Mouse (Mus musculus): ENCODE measurements at regions not wholly inside any gene's neighbourhood (a gene's known extent, or its start where the extent isn't known, plus 50 kb on each side); places are given as distances from the start of the nearest gene placed in this dataset.

DNA sequence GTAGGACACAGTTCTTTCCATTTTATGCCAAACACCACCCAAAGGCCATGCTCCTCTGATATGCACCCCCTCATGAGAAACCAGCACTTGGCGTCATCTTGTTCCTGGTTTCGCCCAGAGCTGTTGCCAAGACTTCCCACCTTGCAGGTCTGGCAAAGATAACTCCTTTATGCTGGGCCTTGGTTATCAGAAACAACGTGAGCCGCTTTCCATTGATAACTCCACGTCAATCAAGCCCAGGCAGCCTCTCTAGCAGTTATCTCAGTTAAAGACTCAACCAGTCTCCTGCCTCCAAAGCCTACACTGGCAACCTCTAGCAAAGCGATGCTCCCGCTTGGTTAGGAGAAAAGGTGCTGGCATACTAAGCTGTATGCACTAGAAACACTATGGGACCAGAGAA is 124.2 kb upstream of the Parp11 start:
- no peak overlapping the region for H3K9ac ChIP-seq (replicated peaks; ENCODE audit: low read depth, low read length)
- DNase-seq (ENCODE audit: low spot score) (no peak), ATAC-seq (ENCODE audit: insufficient read depth, low read depth) (no peak)
- H3K4me2 ChIP-seq (ENCODE audit: low read depth, low read length): no peak overlapping the region
- whole genome bisulfite sequencing: 50% methylated on average over 7 of the region's 7 CpGs
- H3K27me3 ChIP-seq (ENCODE audit: control insufficient read depth, insufficient read depth, low read length): no peaks in the 10 kb centered on the region
- H3K9me3 ChIP-seq (replicated peaks; ENCODE audit: control insufficient read depth, low read length): no peaks in the 10 kb centered on the region
- no peak overlapping the region for H3K4me3 ChIP-seq (ENCODE audit: low read depth, low read length)
- H3K27ac ChIP-seq (ENCODE audit: low read depth): no peak overlapping the region
- H3K4me1 ChIP-seq (ENCODE audit: control insufficient read depth, insufficient read depth): no peaks in the 10 kb centered on the region
- H3K36me3 ChIP-seq (replicated peaks; ENCODE audit: control insufficient read depth, insufficient read depth, low read length): no peaks in the 10 kb centered on the region
- TF ChIP-seq EP300 (IDR thresholded peaks at IDR 0.05; ENCODE audit: low read depth): no peak
- no peak for TF ChIP-seq CTCF (IDR thresholded peaks at IDR 0.05; ENCODE audit: low read depth)

DNA sequence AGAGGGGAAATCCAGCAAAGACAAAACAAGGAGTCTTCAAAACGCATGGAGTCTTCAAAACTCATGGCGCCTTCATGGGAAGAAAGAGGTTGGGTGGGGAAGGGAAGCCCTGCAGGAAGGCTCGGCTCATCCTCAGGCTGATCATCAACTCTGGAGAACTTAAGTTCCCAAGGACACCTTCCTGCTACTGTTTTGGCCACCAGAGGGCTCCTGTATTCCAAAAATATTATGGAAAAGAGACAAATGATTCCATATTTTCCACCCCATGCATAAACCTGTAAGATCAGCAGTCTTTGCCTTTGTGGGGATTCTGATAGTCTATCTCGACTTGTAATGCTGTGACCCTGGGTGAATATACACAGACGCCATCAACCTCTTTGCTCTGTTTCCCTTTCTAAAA is 121.7 kb upstream of the Parp11 start:
- Histone ChIP-seq H3K9me3 (replicated peaks; ENCODE audit: control insufficient read depth, low read length) (no peaks in the 10 kb centered on the region), H3K36me3 (replicated peaks; ENCODE audit: control insufficient read depth, insufficient read depth, low read length) (no peaks in the 10 kb centered on the region), H3K27ac (ENCODE audit: low read depth) (no peak overlapping the region), H3K27me3 (ENCODE audit: control insufficient read depth, insufficient read depth, low read length) (no peaks in the 10 kb centered on the region), H3K4me2 (ENCODE audit: low read depth, low read length) (no peak overlapping the region), H3K9ac (replicated peaks; ENCODE audit: low read depth, low read length) (no peak overlapping the region), H3K4me1 (ENCODE audit: control insufficient read depth, insufficient read depth) (peaks cover 10% of the 10 kb centered on the region), H3K4me3 (ENCODE audit: low read depth, low read length) (no peak overlapping the region)
- TF ChIP-seq EP300 (IDR thresholded peaks at IDR 0.05; ENCODE audit: low read depth): no peak
- peak; percentile 73 for TF ChIP-seq CTCF (IDR thresholded peaks at IDR 0.05; ENCODE audit: low read depth)
- WGBS: 26% methylated on average over 5 of the region's 5 CpGs
- ATAC-seq (ENCODE audit: insufficient read depth, low read depth) (0 out of 2 replicates have a peak, but pooled peaks have one; percentile 32), DNase-seq (ENCODE audit: low spot score) (no peak)

DNA sequence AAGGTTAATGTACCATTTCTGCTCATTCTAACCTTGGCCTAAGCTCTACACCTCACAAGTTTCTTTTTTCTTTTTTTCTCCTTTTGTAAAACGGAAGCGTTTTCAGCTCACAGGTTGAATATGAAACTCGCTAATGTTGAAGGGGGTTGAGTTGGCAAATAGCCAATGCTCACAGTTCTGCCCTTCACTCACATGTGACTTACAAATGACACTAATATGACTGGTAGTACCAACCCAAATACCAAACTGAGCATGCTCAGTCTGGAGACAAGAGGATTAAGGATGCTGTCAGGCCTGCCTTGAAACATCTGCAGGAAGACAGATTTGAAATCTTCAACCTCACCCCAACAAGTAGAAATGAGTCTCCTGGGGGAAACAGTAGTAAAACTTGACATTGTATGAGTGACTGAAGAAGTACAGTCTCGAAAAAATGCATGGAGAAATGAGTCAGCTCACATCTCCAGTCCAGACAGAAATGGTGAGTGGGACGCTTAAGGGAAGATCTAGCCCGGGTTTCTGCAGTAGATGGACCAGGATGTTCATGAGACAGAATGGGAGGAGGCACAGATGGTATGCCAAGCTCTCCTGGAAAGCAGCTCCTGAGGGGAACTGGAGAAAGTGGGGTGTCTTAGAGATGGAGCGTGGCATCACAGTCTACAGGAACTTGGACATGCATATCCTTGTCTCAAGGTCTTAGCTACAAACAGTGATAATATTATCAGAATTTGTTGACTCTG is 120.9 kb upstream of the Parp11 start:
- no peaks in the 10 kb centered on the region for H3K27me3 ChIP-seq (ENCODE audit: control insufficient read depth, insufficient read depth, low read length)
- H3K9me3 ChIP-seq (replicated peaks; ENCODE audit: control insufficient read depth, low read length): no peaks in the 10 kb centered on the region
- peaks cover 16% of the 10 kb centered on the region for H3K4me1 ChIP-seq (ENCODE audit: control insufficient read depth, insufficient read depth)
- ATAC-seq (ENCODE audit: insufficient read depth, low read depth): no peak
- no peaks in the 10 kb centered on the region for H3K36me3 ChIP-seq (replicated peaks; ENCODE audit: control insufficient read depth, insufficient read depth, low read length)
- no peak overlapping the region for H3K4me2 ChIP-seq (ENCODE audit: low read depth, low read length)
- no peak overlapping the region for H3K9ac ChIP-seq (replicated peaks; ENCODE audit: low read depth, low read length)
- no peak overlapping the region for H3K27ac ChIP-seq (ENCODE audit: low read depth)
- 57% methylated on average over 7 of the region's 7 CpGs for WGBS
- no peak for DNase-seq (ENCODE audit: low spot score)
- TF ChIP-seq CTCF (IDR thresholded peaks at IDR 0.05; ENCODE audit: low read depth) (no peak), EP300 (IDR thresholded peaks at IDR 0.05; ENCODE audit: low read depth) (no peak)
- H3K4me3 ChIP-seq (ENCODE audit: low read depth, low read length): no peak overlapping the region

DNA sequence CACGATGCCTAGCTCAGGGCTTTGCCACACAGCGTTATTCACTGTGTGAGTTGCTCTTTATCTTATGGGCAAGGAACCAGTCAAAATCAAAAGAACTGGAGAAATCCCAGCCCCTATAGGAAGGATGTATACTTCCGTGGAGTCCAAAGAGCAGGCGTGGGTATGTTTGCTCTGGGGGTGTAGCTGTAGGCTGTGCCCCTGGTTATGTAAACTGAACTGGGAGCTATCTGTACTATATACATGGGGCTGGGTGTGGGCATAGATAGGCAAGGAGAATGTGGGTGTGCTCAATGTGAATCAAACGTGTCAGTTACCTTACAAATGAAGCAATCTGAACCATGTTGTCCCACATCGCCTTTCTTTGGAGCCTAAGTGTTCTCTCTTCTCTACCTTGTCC is 120.3 kb upstream of the Parp11 start:
- no peak for TF ChIP-seq EP300 (IDR thresholded peaks at IDR 0.05; ENCODE audit: low read depth)
- TF ChIP-seq CTCF (IDR thresholded peaks at IDR 0.05; ENCODE audit: low read depth): no peak
- Histone ChIP-seq H3K9ac (replicated peaks; ENCODE audit: low read depth, low read length) (no peak overlapping the region), H3K27me3 (ENCODE audit: control insufficient read depth, insufficient read depth, low read length) (no peaks in the 10 kb centered on the region), H3K36me3 (replicated peaks; ENCODE audit: control insufficient read depth, insufficient read depth, low read length) (no peaks in the 10 kb centered on the region), H3K4me3 (ENCODE audit: low read depth, low read length) (no peak overlapping the region), H3K27ac (ENCODE audit: low read depth) (no peak overlapping the region), H3K9me3 (replicated peaks; ENCODE audit: control insufficient read depth, low read length) (no peaks in the 10 kb centered on the region), H3K4me2 (ENCODE audit: low read depth, low read length) (no peak overlapping the region), H3K4me1 (ENCODE audit: control insufficient read depth, insufficient read depth) (peaks cover 21% of the 10 kb centered on the region)
- DNase-seq (ENCODE audit: low spot score) (no peak), ATAC-seq (ENCODE audit: insufficient read depth, low read depth) (no peak)
- 49% methylated on average over 6 of the region's 6 CpGs for WGBS

DNA sequence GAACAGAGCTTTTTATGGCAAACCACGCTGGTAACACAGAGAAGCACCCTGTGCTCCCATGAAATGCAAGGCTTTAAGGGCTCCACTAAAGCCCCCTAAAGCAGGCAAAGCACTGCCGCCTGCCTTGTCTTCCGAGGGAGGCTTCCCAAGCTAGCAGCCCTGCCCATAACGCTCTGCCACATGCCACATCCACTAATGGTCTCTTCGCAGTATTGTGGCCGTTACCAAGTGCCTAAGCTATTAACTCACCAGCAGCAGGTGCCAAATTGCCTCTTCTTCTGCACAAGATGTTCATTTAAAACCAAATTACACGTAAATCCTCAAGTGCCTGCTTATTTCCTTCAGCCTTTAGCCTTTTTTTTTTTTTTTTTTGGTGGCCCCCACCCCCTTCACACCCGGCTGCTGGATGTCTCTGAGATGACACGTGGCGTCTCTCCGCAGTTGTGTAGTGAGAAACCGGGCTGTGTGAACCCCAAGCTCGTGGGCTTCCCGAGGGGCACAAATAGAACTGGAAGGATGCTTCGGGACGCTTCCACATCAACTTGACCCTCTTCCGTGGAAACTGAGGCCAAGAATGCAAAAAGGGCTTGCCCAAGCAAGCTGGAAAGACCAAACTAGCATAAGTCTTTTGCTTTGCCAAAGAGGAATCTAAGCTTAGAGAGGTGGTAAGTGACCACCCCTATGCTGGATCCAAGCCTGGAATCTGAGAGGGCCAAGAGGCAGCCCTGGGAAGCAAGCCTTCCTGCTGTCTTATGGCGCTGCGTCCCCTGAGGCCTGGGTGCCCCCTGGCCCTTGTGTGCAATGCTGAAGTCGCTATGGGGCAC is 117.2 kb upstream of the Parp11 start:
- TF ChIP-seq EP300 (IDR thresholded peaks at IDR 0.05; ENCODE audit: low read depth) (no peak), CTCF (IDR thresholded peaks at IDR 0.05; ENCODE audit: low read depth) (no peak)
- Histone ChIP-seq H3K36me3 (replicated peaks; ENCODE audit: control insufficient read depth, insufficient read depth, low read length) (no peaks in the 10 kb centered on the region), H3K4me3 (ENCODE audit: low read depth, low read length) (peak overlapping the region; percentile 52), H3K4me1 (ENCODE audit: control insufficient read depth, insufficient read depth) (peaks cover 31% of the 10 kb centered on the region), H3K9me3 (replicated peaks; ENCODE audit: control insufficient read depth, low read length) (no peaks in the 10 kb centered on the region), H3K27ac (ENCODE audit: low read depth) (peak overlapping the region; percentile 94), H3K27me3 (ENCODE audit: control insufficient read depth, insufficient read depth, low read length) (no peaks in the 10 kb centered on the region), H3K9ac (replicated peaks; ENCODE audit: low read depth, low read length) (peak overlapping the region; percentile 67), H3K4me2 (ENCODE audit: low read depth, low read length) (peak overlapping the region; percentile 84)
- ATAC-seq (ENCODE audit: insufficient read depth, low read depth) (peak; percentile 16; the same call in 1 of the 2 replicates), DNase-seq (ENCODE audit: low spot score) (no peak)
- 48% methylated on average over 20 of the region's 20 CpGs for WGBS

Data from heart, postnatal 0 days (tissue).